Mouse (Mus musculus) left cerebral cortex, postnatal 14 days (tissue): ENCODE data around the gene Fam213b. TPM values are rescaled to one million over a fixed set of nuclear protein-coding genes. Genes with fewer than 3 reads are reported as not detected.

Experiments
- DNase-seq, 2 experiments: peaks; one replicate each; pipeline ENCODE4 v3.0.0; 2021 to 2022; ENCODE audit warnings: low spot score in 2 of 2, mixed read lengths in 1 of 2
- intact Hi-C: fragments of 180-260 bp; cut with DNase I; formaldehyde crosslinking; loops from one replicate; pipeline ENCODE4 v1.15.1; 2025
- total RNA-seq, 2 experiments: library from RNA; stranded (reverse); gene quantifications; 2 replicates each; pipeline ENCODE4 v1.2.3; 2021

Fam213b gene
- total RNA-seq, 2 experiments from 2014 or later = 33.4 to 34.0 TPM

- no peak for DNase-seq
- intact Hi-C loops = no loop called here
Observed at GRCm38 (mm10) chr4:154857366-154858240, 41.3 kb downstream of the Fam213b start.

GRCm38 (mm10) chr4:154856882-154857281 is 42.1 kb downstream of the Fam213b start:
- intact Hi-C loops = no loop called here
- DNase-seq = no peak

GRCm38 (mm10) chr4:154856480-154856837 is 42.5 kb downstream of the Fam213b start:
- DNase-seq = no peak
- intact Hi-C loops = no loop called here

GRCm38 (mm10) chr4:154855721-154856479 is 43.0 kb downstream of the Fam213b start:
- peak; percentile 91 to 94 for DNase-seq
- intact Hi-C loops = no loop called here

GRCm38 (mm10) chr4:154854676-154855345 is 44.1 kb downstream of the Fam213b start:
- no peak for DNase-seq
- intact Hi-C loops = no loop called here

- intact Hi-C loops = no loop called here
Observed at GRCm38 (mm10) chr4:154853881-154854280, 45.1 kb downstream of the Fam213b start.

GRCm38 (mm10) chr4:154852696-154853095 is 46.2 kb downstream of the Fam213b start:
- intact Hi-C loops = no loop called here
- DNase-seq = no peak

More at GRCm38 (mm10) chr4:154853881-154854280, 45.1 kb downstream of the Fam213b start:
- DNase-seq = no peak

Other genes with a start within 250 kb of the Fam213b start
- gene Actrt2, start 231.3 kb downstream of the Fam213b start, total RNA-seq = not detected
- 1 to 10 TPM; 2.3 to 3.9 TPM for gene Ttc34, start 61.7 kb downstream of the Fam213b start, total RNA-seq
- gene Mmel1, start 29.6 kb downstream of the Fam213b start, total RNA-seq = under 1 TPM; 0.24 to 0.30 TPM
- gene Tnfrsf14, start 29.4 kb upstream of the Fam213b start, total RNA-seq = 1 to 10 TPM; 1.3 to 1.6 TPM
- gene Hes5, start 61.8 kb upstream of the Fam213b start, total RNA-seq = 10 to 100 TPM; 32.6 to 48.7 TPM
- 10 to 100 TPM; 31.8 to 33.4 TPM for gene Pank4, start 65.0 kb upstream of the Fam213b start, total RNA-seq
- gene Plch2, start 157.6 kb upstream of the Fam213b start, total RNA-seq = 10 to 100 TPM; 50.2 to 50.5 TPM
- gene Pex10, start 167.9 kb upstream of the Fam213b start, total RNA-seq = 10 to 100 TPM; 21.2 to 23.1 TPM
- 10 to 100 TPM; 65.5 to 67.8 TPM for gene Rer1, start 187.2 kb upstream of the Fam213b start, total RNA-seq
- 10 to 100 TPM; 12.1 to 12.9 TPM for gene Morn1, start 187.4 kb upstream of the Fam213b start, total RNA-seq